In the genomic region with DNA sequence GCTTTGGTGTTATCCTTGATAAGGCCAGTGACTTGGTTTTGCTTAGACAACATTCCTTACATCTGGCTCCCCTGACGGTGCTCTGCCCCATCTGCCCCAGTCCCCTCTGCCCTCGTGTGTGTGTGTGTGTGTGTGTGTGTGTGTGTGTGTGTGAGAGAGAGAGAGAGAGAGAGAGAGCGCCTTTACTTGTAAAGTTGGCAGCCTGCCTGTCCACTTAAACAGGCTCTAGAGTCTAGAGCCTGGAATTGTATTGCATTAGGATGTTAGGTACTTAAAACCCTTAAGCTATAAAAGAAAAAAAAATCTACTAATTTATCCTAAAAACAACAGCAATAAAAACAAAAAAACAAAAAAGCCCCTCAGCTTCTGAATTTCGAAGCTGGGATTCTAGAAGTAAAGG, we compare ENCODE assay signal across 14 mouse cellular contexts. TPM values are rescaled to one million over a fixed set of nuclear protein-coding genes. Genes with fewer than 3 reads are reported as not detected.
DNase-seq lines count a peak whose midpoint lies in the region; ATAC-seq lines count a peak whose summit lies in the region.
"Had no signal": no experiment of that assay in that cellular context is flagged by ENCODE, and none has a peak within 500 bp of the region (broad histone marks: within the 10 kb centered on the region; RNA-seq: fewer than 3 reads in every experiment).

No protein-coding gene starts in this region.

- peaks cover 7% of the 10 kb centered on the region; the same call in 1 of the 2 replicates for H3K27me3 ChIP-seq in heart, embryonic 16.5 days (ENCODE audit: control insufficient read depth, insufficient read depth, low read length)
- no peaks in the 10 kb centered on the region for H3K27me3 ChIP-seq in heart, embryonic 11.5 days (ENCODE audit: control insufficient read depth, insufficient read depth, low read length)
- H3K27me3 ChIP-seq in midbrain, embryonic 10.5 days (ENCODE audit: low read depth, poor library complexity, severe bottlenecking), result no peaks in the 10 kb centered on the region
- no peaks in the 10 kb centered on the region for H3K27me3 ChIP-seq in midbrain, embryonic 15.5 days (replicated peaks)
- H3K27me3 ChIP-seq: embryonic facial prominence, embryonic 13.5 days; liver, embryonic 15.5 days had no signal

- ATAC-seq in heart, embryonic 16.5 days (replicated peaks; ENCODE audit: extremely low read depth, insufficient read depth, low FRiP score), result 0 out of 2 replicates have a peak, but pooled peaks have one; percentile 28
- ATAC-seq in heart, embryonic 11.5 days (replicated peaks; ENCODE audit: insufficient number of reproducible peaks, low FRiP score, low TSS enrichment), result no peak
- no peak for ATAC-seq in midbrain, embryonic 15.5 days (replicated peaks)
- ATAC-seq: forebrain, embryonic 16.5 days had no signal

- H3K4me3 ChIP-seq in heart, embryonic 16.5 days (ENCODE audit: low read length), result no peak overlapping the region
- H3K4me3 ChIP-seq in heart, embryonic 11.5 days (ENCODE audit: low read depth, low read length), result no peak overlapping the region
- H3K4me3 ChIP-seq in midbrain, embryonic 10.5 days, result no peak overlapping the region
- no peak overlapping the region for H3K4me3 ChIP-seq in midbrain, embryonic 15.5 days
- H3K4me3 ChIP-seq: embryonic facial prominence, embryonic 13.5 days; liver, embryonic 15.5 days had no signal

- H3K9me3 ChIP-seq in heart, embryonic 16.5 days (replicated peaks; ENCODE audit: control insufficient read depth, low read length), result no peaks in the 10 kb centered on the region
- H3K9me3 ChIP-seq in heart, embryonic 11.5 days (replicated peaks; ENCODE audit: control insufficient read depth, low read length), result no peaks in the 10 kb centered on the region
- no peaks in the 10 kb centered on the region for H3K9me3 ChIP-seq in midbrain, embryonic 10.5 days (replicated peaks)
- no peaks in the 10 kb centered on the region for H3K9me3 ChIP-seq in midbrain, embryonic 15.5 days
- H3K9me3 ChIP-seq: embryonic facial prominence, embryonic 13.5 days; G1E; liver, embryonic 15.5 days had no signal

- no peak overlapping the region for H3K9ac ChIP-seq in heart, embryonic 16.5 days (ENCODE audit: low read length)
- H3K9ac ChIP-seq in heart, embryonic 11.5 days (ENCODE audit: low read depth, low read length), result no peak overlapping the region
- no peak overlapping the region for H3K9ac ChIP-seq in midbrain, embryonic 15.5 days
- H3K9ac ChIP-seq: embryonic facial prominence, embryonic 13.5 days; liver, embryonic 15.5 days had no signal

- no peaks in the 10 kb centered on the region for H3K36me3 ChIP-seq in heart, embryonic 16.5 days (ENCODE audit: control insufficient read depth, insufficient read depth)
- no peaks in the 10 kb centered on the region for H3K36me3 ChIP-seq in heart, embryonic 11.5 days (ENCODE audit: control insufficient read depth, insufficient read depth, low read length)
- peaks cover 8% of the 10 kb centered on the region for H3K36me3 ChIP-seq in midbrain, embryonic 10.5 days
- no peaks in the 10 kb centered on the region for H3K36me3 ChIP-seq in midbrain, embryonic 15.5 days (replicated peaks)
- H3K36me3 ChIP-seq: embryonic facial prominence, embryonic 13.5 days; G1E; liver, embryonic 15.5 days had no signal

- peaks cover 7% of the 10 kb centered on the region for H3K4me1 ChIP-seq in heart, embryonic 16.5 days (ENCODE audit: control insufficient read depth, insufficient read depth, low read length)
- peaks cover 15% of the 10 kb centered on the region for H3K4me1 ChIP-seq in heart, embryonic 11.5 days (ENCODE audit: control insufficient read depth, insufficient read depth, low read length)
- H3K4me1 ChIP-seq in midbrain, embryonic 10.5 days, result peaks cover 47% of the 10 kb centered on the region
- peaks cover 20% of the 10 kb centered on the region for H3K4me1 ChIP-seq in midbrain, embryonic 15.5 days
- H3K4me1 ChIP-seq: liver, embryonic 15.5 days had no signal

- H3K27ac ChIP-seq in heart, embryonic 16.5 days (ENCODE audit: low read length), result no peak overlapping the region
- no peak overlapping the region; the same call in 1 of the 2 replicates for H3K27ac ChIP-seq in heart, embryonic 11.5 days (ENCODE audit: low read depth, low read length)
- 0 out of 2 replicates have a peak overlapping the region, but pooled peaks have one; percentile 20 for H3K27ac ChIP-seq in midbrain, embryonic 10.5 days (replicated peaks)
- H3K27ac ChIP-seq in midbrain, embryonic 15.5 days, result no peak overlapping the region
- H3K27ac ChIP-seq: embryonic facial prominence, embryonic 13.5 days; liver, embryonic 15.5 days had no signal

- no peak for DNase-seq in midbrain, embryonic 10.5 days (ENCODE audit: low spot score)
- peak; percentile 40 for DNase-seq in lung, postnatal 14 days
- DNase-seq in yolk sac, embryonic 10.5 days (ENCODE audit: low spot score), result peak; percentile 17
- DNase-seq in kidney, postnatal 4 days, result no peak
- DNase-seq: adrenal gland, postnatal 25 days; cerebellum, postnatal 25 days; right cerebral cortex, postnatal 14 days had no signal

- no peak overlapping the region for H3K4me2 ChIP-seq in heart, embryonic 16.5 days (ENCODE audit: low read depth, low read length)
- no peak overlapping the region for H3K4me2 ChIP-seq in heart, embryonic 11.5 days
- no peak overlapping the region for H3K4me2 ChIP-seq in midbrain, embryonic 15.5 days
- H3K4me2 ChIP-seq: embryonic facial prominence, embryonic 13.5 days; liver, embryonic 15.5 days had no signal

- 23% methylated on average over 4 of the region's 4 CpGs for WGBS in heart, embryonic 16.5 days
- 24% methylated on average over 4 of the region's 4 CpGs for WGBS in heart, embryonic 11.5 days (ENCODE audit: insufficient replicate concordance)
- WGBS in midbrain, embryonic 10.5 days, result 58% methylated on average over 4 of the region's 4 CpGs
- 45% methylated on average over 4 of the region's 4 CpGs for WGBS in midbrain, embryonic 15.5 days

RNA-seq across cellular contexts. Expression of a gene that starts 15.2 kb away (rescaled TPM):
- 6.7 and 16.8 TPM in 2 replicates for polyA plus RNA-seq in heart, embryonic 16.5 days (2015; fragmentation: Nextera tagmentation; extraction: Ambion mirVana)
- 12.3 and 18.1 TPM in 2 replicates for polyA plus RNA-seq in heart, embryonic 11.5 days (2014; fragmentation: Nextera tagmentation; extraction: Ambion mirVana)
- polyA plus RNA-seq in midbrain, embryonic 10.5 days (2016; fragmentation: Nextera tagmentation; extraction: Ambion mirVana), result 17.5 and 29.8 TPM in 2 replicates
- polyA plus RNA-seq in midbrain, embryonic 15.5 days (2015; fragmentation: Nextera tagmentation; extraction: Ambion mirVana), result 163 and 164 TPM in 2 replicates

Comparison
In these comparisons a context has a peak if more than half of its experiments do, and no peak if none do; other contexts are left out.
1. DNase-seq: peak in lung, postnatal 14 days (single experiment) and yolk sac, embryonic 10.5 days (single experiment); none in midbrain, embryonic 10.5 days (single experiment) and kidney, postnatal 4 days (0 of 2).